Mouse (Mus musculus): ENCODE measurements around the gene Hic2.

The Hic2 gene

GRCm38 (mm10) chr16:17277342-17278211 is 44.2 kb downstream of the Hic2 start:
- peak; percentile 81 for DNase-seq

DNA sequence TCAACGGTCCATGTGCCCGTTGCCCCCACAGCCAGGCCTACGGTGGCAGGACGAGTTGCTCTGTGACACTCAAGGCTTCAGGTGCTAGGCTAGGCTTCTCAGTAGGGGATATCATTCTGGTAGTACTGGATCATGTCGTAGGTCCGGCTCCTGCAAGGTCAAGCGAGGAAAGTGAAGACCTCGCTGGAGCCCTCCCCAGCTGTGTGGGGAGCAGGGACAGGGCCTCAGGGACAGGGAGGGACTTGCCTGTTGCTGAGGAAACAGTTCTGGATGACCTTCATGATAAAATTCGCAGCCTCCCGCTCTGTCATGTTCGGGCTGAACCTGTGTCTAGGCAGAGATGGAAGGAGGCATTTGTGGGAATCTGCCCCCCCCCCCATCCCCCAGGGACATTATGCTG is 47.1 kb downstream of the Hic2 start:
- no peak for DNase-seq

GRCm38 (mm10) chr16:17283151-17283550 is 49.8 kb downstream of the Hic2 start:
- no peak for DNase-seq

DNA sequence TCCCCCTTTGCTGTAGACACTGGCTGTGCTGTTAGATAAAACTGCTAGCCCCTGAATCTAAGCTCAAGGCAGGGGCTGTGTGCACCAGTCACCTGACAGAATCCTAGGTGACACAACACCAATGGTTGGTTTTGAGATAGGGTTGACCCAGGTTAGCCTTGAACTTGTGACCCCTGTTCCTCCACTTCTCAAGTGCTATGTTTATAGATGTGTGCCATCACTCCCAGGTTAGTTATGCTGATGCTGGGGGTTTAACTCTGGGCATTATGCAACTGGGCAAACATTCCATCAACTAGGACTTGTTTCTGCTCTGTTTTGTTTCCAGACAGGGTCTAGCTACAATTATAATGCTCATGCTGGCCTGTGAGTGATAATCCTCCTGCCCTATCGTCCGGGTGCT is 53.7 kb downstream of the Hic2 start:
- DNase-seq = no peak

- no peak for DNase-seq
Observed at GRCm38 (mm10) chr16:17291016-17291415, 57.6 kb downstream of the Hic2 start.

GRCm38 (mm10) chr16:17292751-17293150 is 59.4 kb downstream of the Hic2 start:
- DNase-seq = no peak

- DNase-seq = no peak
Observed at GRCm38 (mm10) chr16:17300818-17301217, 67.4 kb downstream of the Hic2 start.

GRCm38 (mm10) chr16:17303521-17304245 is 70.3 kb downstream of the Hic2 start:
- DNase-seq = no peak

GRCm38 (mm10) chr16:17307461-17307860 is 74.1 kb downstream of the Hic2 start:
- no peak for DNase-seq

GRCm38 (mm10) chr16:17309036-17309435 is 75.7 kb downstream of the Hic2 start:
- no peak for DNase-seq

DNA sequence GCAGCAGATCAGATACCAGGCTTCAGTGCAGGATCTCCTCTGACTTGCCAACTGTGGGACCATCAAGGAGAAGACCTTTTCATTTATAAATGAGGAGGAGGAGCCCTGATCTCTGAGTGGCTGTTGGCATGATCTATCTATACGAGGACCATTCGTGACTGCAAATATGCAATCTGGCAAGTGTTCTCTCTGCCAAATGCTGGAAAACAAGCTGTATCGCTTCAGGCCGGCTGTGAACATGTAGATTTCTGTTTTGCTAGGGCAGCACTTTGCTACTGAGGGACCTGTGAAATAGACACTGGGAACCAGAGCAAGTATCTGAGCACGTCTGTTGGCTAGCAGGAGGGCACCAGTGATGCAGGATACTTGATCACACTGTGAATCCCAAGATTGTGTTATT is 79.2 kb downstream of the Hic2 start:
- DNase-seq = no peak
